Mouse (Mus musculus) bone marrow, adult 2 months (tissue): ENCODE measurements around the gene Dock2.

Experiments
- CTCF ChIP-seq: fragments of 200-500 bp; IDR thresholded peaks from 2 replicates; pipeline ENCODE4 v1.5.1; 2011; ENCODE audit warnings: low read length, control low read depth; ENCODE audit not compliant: control insufficient read depth, insufficient read depth
- POLR2A ChIP-seq: fragments of 200-500 bp; IDR thresholded peaks from 2 replicates; pipeline ENCODE4 v1.6.1; 2011; ENCODE audit warnings: low read depth, mild to moderate bottlenecking, control low read depth, low read length, borderline replicate concordance; ENCODE audit not compliant: control insufficient read depth

DNA sequence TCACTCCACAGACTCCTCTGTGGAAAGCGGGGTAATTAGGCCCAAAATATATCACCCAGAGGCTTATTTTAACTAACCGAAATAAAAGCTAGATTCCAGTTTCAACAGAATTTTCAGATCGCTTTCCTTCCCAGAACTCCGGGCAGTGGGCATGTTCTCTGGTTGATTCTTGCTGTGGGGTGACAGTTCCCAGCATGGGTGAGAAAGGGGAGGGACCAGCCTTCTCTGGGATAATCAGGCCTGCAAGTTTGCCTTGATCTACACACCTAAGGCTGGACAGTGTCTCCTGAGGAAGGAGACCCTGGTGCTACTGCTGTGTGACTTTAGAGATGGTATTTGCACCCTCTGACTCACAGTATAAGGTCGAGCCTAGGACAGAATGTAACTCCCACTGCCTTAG lies 352.3 kb downstream of the Dock2 start:
- TF ChIP-seq CTCF (no peak), POLR2A (no peak)
